Mouse (Mus musculus): Measurements from ENCODE around the gene Pigc. TPM values are rescaled to one million over a fixed set of nuclear protein-coding genes. Genes with fewer than 3 reads are reported as not detected.

Gene Pigc
- polyA plus RNA-seq, 1 experiment from 2014 or later = 40.8 TPM

DNA sequence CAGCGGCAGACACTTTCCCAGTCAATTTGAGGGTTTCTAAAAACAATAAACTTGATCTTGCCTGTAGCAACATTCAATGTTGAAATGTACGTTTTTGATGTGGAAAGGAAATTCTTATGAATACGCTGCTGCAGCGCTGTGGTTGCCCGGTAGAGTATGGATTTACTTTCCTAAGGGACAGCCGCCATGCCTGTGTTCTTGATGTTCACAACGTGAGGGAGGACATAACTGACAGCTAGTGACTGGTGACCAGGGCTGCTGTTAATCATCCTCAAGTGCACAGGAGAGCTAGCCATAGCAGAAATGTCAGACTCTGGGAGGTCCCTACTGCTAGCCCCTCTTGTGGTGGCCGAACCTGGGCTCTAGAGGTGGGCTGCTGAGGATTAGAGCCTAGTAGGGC is 40.1 kb downstream of the Pigc start:
- Histone ChIP-seq H3K27me3 (replicated peaks; ENCODE audit: control insufficient read depth, insufficient read depth, low read length) (no peaks in the 10 kb centered on the region), H3K9me3 (replicated peaks; ENCODE audit: control insufficient read depth, low read length) (no peaks in the 10 kb centered on the region), H3K4me2 (ENCODE audit: low read length) (no peak overlapping the region), H3K4me1 (ENCODE audit: control insufficient read depth, insufficient read depth, low read length) (peaks cover 10% of the 10 kb centered on the region), H3K27ac (ENCODE audit: low read depth, low read length) (no peak overlapping the region), H3K4me3 (ENCODE audit: low read depth, low read length) (no peak overlapping the region), H3K36me3 (ENCODE audit: control insufficient read depth, insufficient read depth, low read length) (no peaks in the 10 kb centered on the region), H3K9ac (ENCODE audit: low read length) (no peak overlapping the region)
- 79% methylated on average over 8 of the region's 8 CpGs for WGBS
- no peak for DNase-seq (ENCODE audit: low spot score)
- no peak for ATAC-seq

DNA sequence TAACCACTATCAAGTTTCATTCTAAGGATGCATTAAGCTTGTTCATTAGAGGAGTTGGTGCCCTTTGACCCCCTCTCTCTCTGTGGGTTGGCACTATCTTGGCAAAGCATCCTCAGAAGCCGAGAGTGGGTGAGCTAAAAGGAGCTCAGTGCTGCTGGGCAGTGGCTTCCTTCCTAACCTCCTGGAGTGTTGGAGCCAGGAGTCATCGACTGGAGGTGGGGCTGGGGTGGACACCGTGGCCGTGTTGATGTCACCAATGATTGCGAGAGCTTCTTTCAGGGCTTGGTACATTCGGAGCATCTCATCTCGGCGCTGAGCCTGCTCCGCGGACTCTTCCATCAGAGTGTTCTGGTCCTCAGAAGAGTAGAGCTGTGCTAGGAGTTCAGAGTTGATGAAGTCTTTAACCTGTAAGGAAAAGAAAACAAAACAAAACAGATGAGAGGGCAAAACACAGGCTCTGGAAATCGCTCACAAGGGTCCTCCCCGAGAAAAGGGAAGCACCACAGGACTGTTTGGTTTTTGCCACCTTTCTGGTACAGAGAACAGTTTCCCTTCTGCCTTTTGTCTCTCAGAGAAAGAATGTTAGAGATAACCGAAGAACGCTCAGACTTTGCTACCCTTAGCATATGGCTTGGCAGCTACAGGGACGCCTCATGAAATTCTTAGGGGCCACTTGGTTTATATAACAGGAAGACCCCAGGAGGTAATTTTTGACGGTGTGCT is 42.7 kb downstream of the Pigc start:
- WGBS = 77% methylated on average over 16 of the region's 16 CpGs
- H3K9ac ChIP-seq (ENCODE audit: low read length) = no peak overlapping the region
- H3K4me2 ChIP-seq (ENCODE audit: low read length) = no peak overlapping the region
- H3K36me3 ChIP-seq (ENCODE audit: control insufficient read depth, insufficient read depth, low read length) = no peaks in the 10 kb centered on the region
- DNase-seq (ENCODE audit: low spot score) (no peak), ATAC-seq (no peak)
- no peak overlapping the region for H3K27ac ChIP-seq (ENCODE audit: low read depth, low read length)
- no peaks in the 10 kb centered on the region for H3K9me3 ChIP-seq (replicated peaks; ENCODE audit: control insufficient read depth, low read length)
- H3K27me3 ChIP-seq (replicated peaks; ENCODE audit: control insufficient read depth, insufficient read depth, low read length) = no peaks in the 10 kb centered on the region
- no peaks in the 10 kb centered on the region for H3K4me1 ChIP-seq (ENCODE audit: control insufficient read depth, insufficient read depth, low read length)
- H3K4me3 ChIP-seq (ENCODE audit: low read depth, low read length) = no peak overlapping the region

DNA sequence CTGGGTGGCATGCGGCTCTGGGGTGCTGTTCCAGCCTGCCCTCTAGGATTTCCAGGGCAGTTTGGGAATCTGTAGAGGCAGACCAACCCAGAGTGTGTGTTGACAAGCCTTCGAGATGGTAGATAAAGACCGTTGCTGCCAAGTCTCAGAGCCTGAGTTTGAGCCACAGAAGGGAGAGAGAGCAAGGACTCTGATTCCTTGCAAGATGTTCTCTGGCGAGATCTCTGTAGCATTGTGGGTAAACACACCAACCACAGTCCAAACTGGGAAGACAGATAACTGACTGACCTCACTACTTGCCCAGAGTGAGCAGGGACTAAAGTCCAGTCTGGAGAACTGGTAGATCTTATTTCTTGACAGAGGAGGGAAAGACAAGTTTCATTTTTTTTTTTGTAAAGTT is 44.6 kb downstream of the Pigc start:
- ATAC-seq = no peak
- no peak overlapping the region for H3K4me2 ChIP-seq (ENCODE audit: low read length)
- 86% methylated on average over 4 of the region's 4 CpGs for WGBS

GRCm38 (mm10) chr1:162015247-162015862 is 46.4 kb downstream of the Pigc start:
- H3K4me1 ChIP-seq (ENCODE audit: control insufficient read depth, insufficient read depth, low read length) = peaks cover 4% of the 10 kb centered on the region; the same call in 1 of the 2 replicates
- H3K9me3 ChIP-seq (replicated peaks; ENCODE audit: control insufficient read depth, low read length) = no peaks in the 10 kb centered on the region
- 57% methylated on average over 8 of the region's 8 CpGs for WGBS
- ATAC-seq (no peak), DNase-seq (ENCODE audit: low spot score) (no peak)
- H3K27me3 ChIP-seq (replicated peaks; ENCODE audit: control insufficient read depth, insufficient read depth, low read length) = no peaks in the 10 kb centered on the region
- H3K27ac ChIP-seq (ENCODE audit: low read depth, low read length) = no peak overlapping the region
- H3K36me3 ChIP-seq (ENCODE audit: control insufficient read depth, insufficient read depth, low read length) = no peaks in the 10 kb centered on the region
- no peak overlapping the region for H3K9ac ChIP-seq (ENCODE audit: low read length)
- no peak overlapping the region for H3K4me2 ChIP-seq (ENCODE audit: low read length)
- no peak overlapping the region for H3K4me3 ChIP-seq (ENCODE audit: low read depth, low read length)

More for the DNA sequence above, 44.6 kb downstream of the Pigc start:
- no peaks in the 10 kb centered on the region for H3K36me3 ChIP-seq (ENCODE audit: control insufficient read depth, insufficient read depth, low read length)
- H3K4me3 ChIP-seq (ENCODE audit: low read depth, low read length) = no peak overlapping the region
- no peak overlapping the region for H3K27ac ChIP-seq (ENCODE audit: low read depth, low read length)
- no peaks in the 10 kb centered on the region for H3K4me1 ChIP-seq (ENCODE audit: control insufficient read depth, insufficient read depth, low read length)
- H3K9ac ChIP-seq (ENCODE audit: low read length) = no peak overlapping the region
- no peaks in the 10 kb centered on the region for H3K27me3 ChIP-seq (replicated peaks; ENCODE audit: control insufficient read depth, insufficient read depth, low read length)
- no peak for DNase-seq (ENCODE audit: low spot score)
- H3K9me3 ChIP-seq (replicated peaks; ENCODE audit: control insufficient read depth, low read length) = no peaks in the 10 kb centered on the region

- no peak overlapping the region for H3K27ac ChIP-seq (ENCODE audit: low read depth, low read length)
- ATAC-seq (no peak), DNase-seq (ENCODE audit: low spot score) (no peak)
- peaks cover 6% of the 10 kb centered on the region; the same call in 1 of the 2 replicates for H3K4me1 ChIP-seq (ENCODE audit: control insufficient read depth, insufficient read depth, low read length)
- 49% methylated on average over 7 of the region's 7 CpGs for WGBS
- no peaks in the 10 kb centered on the region for H3K27me3 ChIP-seq (replicated peaks; ENCODE audit: control insufficient read depth, insufficient read depth, low read length)
- H3K9ac ChIP-seq (ENCODE audit: low read length) = no peak overlapping the region
- no peak overlapping the region for H3K4me3 ChIP-seq (ENCODE audit: low read depth, low read length)
- H3K4me2 ChIP-seq (ENCODE audit: low read length) = no peak overlapping the region
- no peaks in the 10 kb centered on the region for H3K36me3 ChIP-seq (ENCODE audit: control insufficient read depth, insufficient read depth, low read length)
- H3K9me3 ChIP-seq (replicated peaks; ENCODE audit: control insufficient read depth, low read length) = no peaks in the 10 kb centered on the region
Observed at GRCm38 (mm10) chr1:162016982-162017381, 48.0 kb downstream of the Pigc start.

DNA sequence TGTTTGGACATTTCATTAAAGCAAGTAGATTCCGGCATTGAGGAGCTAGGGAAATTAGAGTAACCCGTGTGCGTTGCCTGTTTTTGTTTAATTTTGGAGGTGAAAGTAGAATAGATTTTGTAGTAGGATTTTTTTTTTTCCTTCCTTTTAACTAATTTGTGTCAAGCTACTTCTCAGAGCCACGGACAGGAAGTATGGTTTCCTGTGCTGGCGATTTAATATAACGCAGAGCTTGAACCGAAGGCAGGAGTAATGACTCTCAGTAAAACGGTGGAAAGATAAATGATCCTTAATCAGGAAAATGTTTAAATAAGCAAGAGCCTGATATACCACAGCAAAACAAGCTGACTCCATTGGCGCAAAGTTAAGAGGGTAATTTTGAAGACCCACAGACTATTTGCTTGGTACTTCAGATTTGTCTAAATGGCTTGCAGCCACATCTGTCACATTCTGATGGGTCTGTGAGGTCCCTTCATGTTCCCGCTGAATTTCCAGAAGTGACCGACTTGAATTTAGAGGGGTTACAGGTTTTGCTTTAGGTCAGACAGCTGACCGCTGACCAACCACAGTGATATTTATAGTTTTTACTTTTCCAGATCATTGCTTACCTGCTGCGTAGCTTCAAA is 49.1 kb downstream of the Pigc start:
- H3K27me3 ChIP-seq (replicated peaks; ENCODE audit: control insufficient read depth, insufficient read depth, low read length) = no peaks in the 10 kb centered on the region
- 91% methylated on average over 13 of the region's 13 CpGs for WGBS
- H3K36me3 ChIP-seq (ENCODE audit: control insufficient read depth, insufficient read depth, low read length) = no peaks in the 10 kb centered on the region
- no peak overlapping the region for H3K4me3 ChIP-seq (ENCODE audit: low read depth, low read length)
- H3K9me3 ChIP-seq (replicated peaks; ENCODE audit: control insufficient read depth, low read length) = no peaks in the 10 kb centered on the region
- H3K9ac ChIP-seq (ENCODE audit: low read length) = no peak overlapping the region
- peaks cover 6% of the 10 kb centered on the region; the same call in 1 of the 2 replicates for H3K4me1 ChIP-seq (ENCODE audit: control insufficient read depth, insufficient read depth, low read length)
- H3K4me2 ChIP-seq (ENCODE audit: low read length) = no peak overlapping the region
- ATAC-seq (no peak), DNase-seq (ENCODE audit: low spot score) (no peak)
- H3K27ac ChIP-seq (ENCODE audit: low read depth, low read length) = no peak overlapping the region

DNA sequence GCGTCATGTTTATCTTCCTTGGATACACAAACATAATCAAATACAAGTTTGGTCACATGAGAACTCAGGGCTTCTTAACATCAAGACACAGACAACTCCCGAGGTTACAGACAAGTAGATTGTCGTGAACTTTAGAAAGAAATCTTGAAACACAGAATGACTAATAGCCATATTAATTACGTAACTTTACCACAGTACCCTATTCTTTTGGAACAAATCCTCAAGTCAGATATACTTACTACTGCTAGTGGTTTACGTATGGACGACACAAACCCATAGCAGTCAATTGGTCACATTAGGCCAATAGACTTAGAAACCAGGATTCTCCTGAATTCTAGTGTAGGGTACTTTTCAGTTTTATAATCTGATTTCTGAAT is 49.6 kb downstream of the Pigc start:
- no peak for ATAC-seq
- Histone ChIP-seq H3K27me3 (replicated peaks; ENCODE audit: control insufficient read depth, insufficient read depth, low read length) (no peaks in the 10 kb centered on the region), H3K36me3 (ENCODE audit: control insufficient read depth, insufficient read depth, low read length) (no peaks in the 10 kb centered on the region)

DNA sequence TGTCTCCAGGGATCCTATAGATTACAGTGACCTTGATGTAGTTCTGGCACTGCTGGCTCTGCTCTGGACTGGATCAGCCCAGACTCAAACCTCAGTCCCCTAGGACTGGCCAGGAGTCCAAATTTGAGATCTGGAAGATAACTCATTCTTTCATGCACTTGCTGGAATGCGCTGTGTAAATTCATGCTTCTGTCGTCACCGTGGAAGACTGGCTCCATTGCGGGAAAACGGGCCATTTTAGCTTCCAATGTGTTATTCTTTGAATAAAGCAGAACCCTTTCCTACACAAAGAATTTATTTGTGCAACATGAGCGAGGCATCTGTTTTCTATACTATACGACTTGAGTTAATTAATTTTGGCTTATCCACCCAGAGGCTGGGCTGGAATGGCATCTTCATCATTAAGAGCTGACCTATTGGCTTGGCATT is 51.3 kb downstream of the Pigc start:
- ATAC-seq = peak; percentile 31; the same call in 1 of the 2 replicates
- no peak for DNase-seq (ENCODE audit: low spot score)
- H3K4me2 ChIP-seq (ENCODE audit: low read length) = no peak overlapping the region
- no peaks in the 10 kb centered on the region for H3K36me3 ChIP-seq (ENCODE audit: control insufficient read depth, insufficient read depth, low read length)
- no peak overlapping the region for H3K9ac ChIP-seq (ENCODE audit: low read length)
- H3K27me3 ChIP-seq (replicated peaks; ENCODE audit: control insufficient read depth, insufficient read depth, low read length) = no peaks in the 10 kb centered on the region
- 0 out of 2 replicates have a peak overlapping the region, but pooled peaks have one; percentile 1 for H3K27ac ChIP-seq (ENCODE audit: low read depth, low read length)
- no peak overlapping the region for H3K4me3 ChIP-seq (ENCODE audit: low read depth, low read length)
- peaks cover 6% of the 10 kb centered on the region; the same call in 1 of the 2 replicates for H3K4me1 ChIP-seq (ENCODE audit: control insufficient read depth, insufficient read depth, low read length)
- 36% methylated on average over 7 of the region's 7 CpGs for WGBS
- no peaks in the 10 kb centered on the region for H3K9me3 ChIP-seq (replicated peaks; ENCODE audit: control insufficient read depth, low read length)

More for the DNA sequence above, 49.6 kb downstream of the Pigc start:
- H3K4me3 ChIP-seq (ENCODE audit: low read depth, low read length) = no peak overlapping the region
- H3K9ac ChIP-seq (ENCODE audit: low read length) = no peak overlapping the region
- H3K4me1 ChIP-seq (ENCODE audit: control insufficient read depth, insufficient read depth, low read length) = peaks cover 6% of the 10 kb centered on the region; the same call in 1 of the 2 replicates
- no peak overlapping the region for H3K4me2 ChIP-seq (ENCODE audit: low read length)
- no peaks in the 10 kb centered on the region for H3K9me3 ChIP-seq (replicated peaks; ENCODE audit: control insufficient read depth, low read length)
- H3K27ac ChIP-seq (ENCODE audit: low read depth, low read length) = no peak overlapping the region
- 92% methylated on average over 6 of the region's 6 CpGs for WGBS
- no peak for DNase-seq (ENCODE audit: low spot score)

GRCm38 (mm10) chr1:162020766-162021165 is 51.8 kb downstream of the Pigc start:
- ATAC-seq (peak; percentile 58; the same call in 1 of the 2 replicates), DNase-seq (ENCODE audit: low spot score) (no peak)
- 56% methylated on average over 4 of the region's 4 CpGs for WGBS
- Histone ChIP-seq H3K27me3 (replicated peaks; ENCODE audit: control insufficient read depth, insufficient read depth, low read length) (no peaks in the 10 kb centered on the region), H3K9ac (ENCODE audit: low read length) (no peak overlapping the region), H3K9me3 (replicated peaks; ENCODE audit: control insufficient read depth, low read length) (no peaks in the 10 kb centered on the region), H3K27ac (ENCODE audit: low read depth, low read length) (no peak overlapping the region), H3K4me1 (ENCODE audit: control insufficient read depth, insufficient read depth, low read length) (peaks cover 6% of the 10 kb centered on the region; the same call in 1 of the 2 replicates), H3K36me3 (ENCODE audit: control insufficient read depth, insufficient read depth, low read length) (no peaks in the 10 kb centered on the region), H3K4me2 (ENCODE audit: low read length) (no peak overlapping the region), H3K4me3 (ENCODE audit: low read depth, low read length) (no peak overlapping the region)
